Mouse (Mus musculus) cerebellum, adult 9-10 months (tissue): ENCODE data around the gene Rhbdd3.
A peak's percentile ranks its signal among the peaks of the same experiment; 100 is the strongest.

Source experiments
- DNase-seq: peaks from one replicate; pipeline ENCODE4 v3.0.0; 2022

Rhbdd3 gene

GRCm38 (mm10) chr11:5130111-5130665, 31.5 kb downstream of the Rhbdd3 start:
- DNase-seq: no peak

DNA sequence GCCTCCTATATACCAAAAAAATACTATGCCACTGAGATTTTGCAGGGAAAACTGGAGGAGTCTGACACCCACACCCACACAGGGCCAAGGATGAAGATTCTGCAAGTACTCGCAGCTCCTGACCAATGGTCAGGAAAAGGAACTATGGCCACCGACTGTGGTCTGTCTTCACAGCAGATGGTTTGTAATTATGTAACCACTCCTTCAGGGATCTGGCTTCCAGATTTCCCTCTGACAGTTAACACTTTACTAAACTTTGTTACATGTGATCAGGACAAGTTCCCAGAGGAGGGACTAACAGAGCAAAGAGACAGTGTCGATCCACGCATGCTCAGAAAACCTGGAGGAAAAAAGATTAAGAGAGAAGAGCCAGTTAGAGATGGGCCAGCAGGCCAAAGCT, 34.0 kb downstream of the Rhbdd3 start:
- no peak for DNase-seq

DNA sequence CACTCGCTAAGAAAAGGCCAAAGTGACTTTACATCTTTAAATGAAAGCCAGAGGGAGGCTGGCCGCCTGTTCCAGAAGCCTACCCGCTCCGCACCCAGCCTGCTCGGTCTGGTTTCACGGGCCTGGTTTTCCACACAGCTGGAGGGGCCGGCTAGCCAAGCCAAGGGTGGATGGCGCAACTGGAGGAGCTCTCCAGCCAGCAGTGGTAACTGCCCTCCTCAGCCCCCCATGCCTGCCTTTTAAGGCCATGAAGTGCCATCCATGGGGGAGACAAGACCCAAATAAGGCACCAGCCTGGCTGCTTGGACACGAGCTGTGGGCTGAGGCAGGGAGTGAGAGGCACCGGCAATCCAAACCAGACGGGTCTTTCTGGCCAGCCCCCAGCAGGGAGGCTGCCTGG, 37.2 kb downstream of the Rhbdd3 start:
- no peak for DNase-seq

GRCm38 (mm10) chr11:5138642-5139041, 39.9 kb downstream of the Rhbdd3 start:
- DNase-seq: no peak

DNA sequence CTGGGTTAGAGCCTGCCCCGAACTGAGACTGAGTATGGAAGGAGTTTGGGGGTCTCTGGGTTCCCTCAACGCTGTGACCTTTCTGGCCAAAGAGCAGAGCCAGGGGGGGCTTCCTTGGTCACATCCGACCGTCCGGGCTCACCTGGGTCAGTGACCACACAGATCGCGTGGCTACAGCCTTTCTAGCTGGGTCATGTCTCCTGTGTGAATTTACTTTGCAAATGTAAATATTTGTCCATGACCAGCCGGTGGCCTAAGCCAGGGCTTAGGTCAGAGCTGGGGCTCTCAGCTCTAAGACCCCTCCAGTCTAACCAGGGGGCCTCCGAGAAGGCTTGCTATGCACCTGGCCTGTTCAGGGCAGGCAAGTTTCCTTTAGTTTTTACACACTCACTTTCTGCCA, 40.6 kb downstream of the Rhbdd3 start:
- no peak for DNase-seq

DNA sequence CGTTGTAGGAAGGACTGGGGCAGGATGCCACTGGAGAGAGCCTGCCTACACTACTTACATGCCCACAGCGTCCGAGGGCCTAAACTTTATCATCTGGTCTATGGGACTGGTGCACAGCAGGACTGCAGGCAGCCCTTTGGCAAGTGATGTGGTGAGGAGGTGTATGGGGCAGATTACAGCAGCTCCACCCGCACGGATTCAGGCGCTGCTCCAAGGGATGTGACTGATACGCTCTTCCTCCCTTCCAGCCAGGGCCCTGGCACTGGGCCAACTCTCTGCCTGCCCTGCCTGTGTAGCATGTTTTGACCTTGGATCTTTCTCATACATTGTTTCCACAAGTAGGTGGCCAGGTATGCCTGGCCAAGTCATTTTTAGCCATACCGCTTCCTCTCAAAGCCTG, 41.9 kb downstream of the Rhbdd3 start:
- DNase-seq: peak; percentile 56

- DNase-seq: no peak
Measured at GRCm38 (mm10) chr11:5141252-5141651, 42.5 kb downstream of the Rhbdd3 start.

GRCm38 (mm10) chr11:5141965-5142364, 43.2 kb downstream of the Rhbdd3 start:
- DNase-seq: no peak

GRCm38 (mm10) chr11:5145600-5145999, 46.9 kb downstream of the Rhbdd3 start:
- DNase-seq: no peak

DNA sequence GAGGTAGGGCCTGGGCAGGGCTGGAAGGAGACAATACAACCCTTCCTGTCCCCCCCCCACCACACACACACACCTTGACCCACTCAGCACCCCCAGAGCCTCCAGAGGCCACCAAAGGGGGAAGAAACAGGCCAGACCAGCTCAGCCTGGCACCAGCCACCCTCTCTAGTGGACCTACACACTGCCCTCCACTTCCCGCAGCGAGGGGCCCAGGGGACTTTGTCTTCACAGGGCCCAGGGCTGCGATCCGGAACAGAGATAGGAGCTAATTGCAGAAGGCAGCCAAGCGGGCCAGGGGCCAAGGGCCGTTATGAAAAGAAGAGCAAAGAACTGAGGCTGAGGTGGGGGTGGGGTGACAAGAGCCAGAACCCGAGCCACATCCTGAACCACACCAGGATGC, 50.5 kb downstream of the Rhbdd3 start:
- no peak for DNase-seq

- no peak for DNase-seq
Measured at GRCm38 (mm10) chr11:5149955-5150354, 51.2 kb downstream of the Rhbdd3 start.

DNA sequence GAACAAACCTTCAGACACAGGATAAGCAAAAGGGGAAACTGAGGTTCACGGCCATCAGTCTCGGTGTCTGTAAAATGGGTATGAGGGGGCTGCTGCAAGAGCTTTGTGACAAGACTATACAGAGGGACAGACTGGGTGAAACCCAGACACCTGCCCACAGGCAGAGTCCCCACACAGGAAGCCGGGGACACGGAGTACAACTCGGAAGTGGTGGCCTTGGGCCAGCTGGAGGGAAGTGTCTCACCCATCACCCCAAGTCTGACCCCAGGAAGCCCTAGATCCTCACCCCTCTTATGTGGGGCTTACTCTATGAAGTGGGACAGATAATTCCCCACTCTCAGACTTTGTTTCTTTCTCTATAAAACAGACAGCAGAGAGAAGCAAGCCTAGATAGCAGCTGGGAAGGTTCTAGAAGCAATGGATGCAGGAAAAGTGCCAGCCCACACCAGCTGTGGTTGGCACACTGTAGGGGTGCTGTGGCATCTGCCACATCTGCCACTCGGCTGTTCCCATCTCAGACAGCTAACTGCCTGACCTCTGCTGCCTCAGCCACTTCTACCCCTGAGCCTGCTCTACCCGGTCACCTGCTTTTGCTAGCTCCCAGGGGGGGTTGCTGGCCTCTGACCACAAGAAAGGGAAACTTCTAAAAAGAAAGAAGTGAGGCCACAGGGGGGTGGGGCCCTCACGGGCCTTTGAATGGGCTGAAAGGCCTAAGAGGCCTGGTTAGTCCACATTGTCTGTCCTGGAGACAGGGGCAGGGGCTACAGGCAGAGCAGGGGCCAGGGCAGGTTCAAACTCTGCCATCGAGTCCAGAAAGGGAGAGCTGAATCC, 51.9 kb downstream of the Rhbdd3 start:
- DNase-seq: no peak

GRCm38 (mm10) chr11:5151247-5151630, 52.5 kb downstream of the Rhbdd3 start:
- DNase-seq: no peak

- no peak for DNase-seq
Measured at GRCm38 (mm10) chr11:5151680-5152337, 53.1 kb downstream of the Rhbdd3 start, which contains the start of gene Emid1. Emid1 (minus strand) TSS chr11:5152257.

- DNase-seq: peak; percentile 77
Measured at GRCm38 (mm10) chr11:5154961-5155805, 56.5 kb downstream of the Rhbdd3 start.
